Comparison of ENCODE assay signal across 9 mouse cellular contexts in the genomic region with DNA sequence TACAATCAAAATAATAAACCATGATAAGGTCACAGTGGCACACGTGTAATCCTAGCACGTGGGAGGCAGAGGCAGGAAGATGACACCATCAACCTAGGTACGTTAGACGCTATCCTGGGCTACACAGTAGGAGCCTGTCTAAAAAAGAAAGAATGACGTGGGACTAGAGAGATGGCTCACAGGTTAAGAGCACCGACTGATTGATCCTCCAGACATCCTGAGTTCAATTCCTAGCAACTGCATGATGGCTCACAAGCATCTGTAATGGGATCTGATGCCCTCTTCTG. TPM values are rescaled to one million over a fixed set of nuclear protein-coding genes. Genes with fewer than 3 reads are reported as not detected.
DNase-seq lines count a peak whose midpoint lies in the region; ATAC-seq and TF ChIP-seq lines count a peak whose summit lies in the region.
"Had no signal": no experiment of that assay in that cellular context is flagged by ENCODE, and none has a peak within 500 bp of the region (broad histone marks: within the 10 kb centered on the region; RNA-seq: fewer than 3 reads in every experiment).

No protein-coding gene starts in this region.

- no peak for DNase-seq in hindbrain, embryonic 14.5 days (ENCODE audit: low spot score)
- no peak for DNase-seq in CH12.LX (ENCODE audit: extremely low read depth)
- DNase-seq in embryonic facial prominence, embryonic 14.5 days (ENCODE audit: low spot score) = no peak
- no peak for DNase-seq in liver, postnatal 0 days
- no peak for DNase-seq in spleen, postnatal 4 days (ENCODE audit: low spot score in 2 of 2)
- DNase-seq in MN1 (ENCODE audit: low spot score) = no peak
- DNase-seq in ovary, postnatal 14 days (ENCODE audit: low spot score) = no peak

- dilution Hi-C loops in CH12.LX (cut with MboI; ENCODE audit: extremely low pct_ligation_motif_present, extremely low pct_unique_long_range_greater_than_20kb, low sequenced_read_pairs) = no loop called here

- peak in 1 of 2 experiments; percentile 48; a peak in 2 of 4 replicates for TF ChIP-seq CTCF in CH12.LX (conservative IDR thresholded peaks at IDR 0.05 in 1 of 2, IDR thresholded peaks at IDR 0.05 in 1 of 2; ENCODE audit: low read depth in 2 of 2, low read length in 2 of 2)
- TF ChIP-seq CTCF in liver, postnatal 0 days (IDR thresholded peaks at IDR 0.05; ENCODE audit: low read depth) = no peak

- no peaks in the 10 kb centered on the region for H3K27me3 ChIP-seq in hindbrain, embryonic 16.5 days (replicated peaks; ENCODE audit: control insufficient read depth, insufficient read depth, low read length)
- no peaks in the 10 kb centered on the region for H3K27me3 ChIP-seq in hindbrain, embryonic 14.5 days (ENCODE audit: control insufficient read depth, insufficient read depth, low read length)
- no peaks in the 10 kb centered on the region for H3K27me3 ChIP-seq in CH12.LX (replicated peaks)
- H3K27me3 ChIP-seq in embryonic facial prominence, embryonic 14.5 days (replicated peaks; ENCODE audit: control insufficient read depth, insufficient read depth, low read length) = no peaks in the 10 kb centered on the region
- no peaks in the 10 kb centered on the region for H3K27me3 ChIP-seq in liver, postnatal 0 days (ENCODE audit: insufficient read depth, low read length)

- no peak for TF ChIP-seq EP300 in CH12.LX (IDR thresholded peaks at IDR 0.05; ENCODE audit: low read length)
- no peak for TF ChIP-seq EP300 in liver, postnatal 0 days (IDR thresholded peaks at IDR 0.05; ENCODE audit: low read depth)

- WGBS in hindbrain, embryonic 16.5 days = 42% methylated on average over 6 of the region's 6 CpGs
- WGBS in hindbrain, embryonic 14.5 days = 46% methylated on average over 6 of the region's 6 CpGs
- 41% methylated on average over 6 of the region's 6 CpGs for WGBS in embryonic facial prominence, embryonic 14.5 days
- WGBS in liver, postnatal 0 days (ENCODE audit: insufficient replicate concordance) = 37% methylated on average over 6 of the region's 6 CpGs

- H3K4me2 ChIP-seq in hindbrain, embryonic 16.5 days (ENCODE audit: low read length) = peak overlapping the region; percentile 32; the same call in 1 of the 2 replicates
- no peak overlapping the region for H3K4me2 ChIP-seq in hindbrain, embryonic 14.5 days (replicated peaks)
- H3K4me2 ChIP-seq in CH12.LX (ENCODE audit: insufficient read depth, low read depth, poor library complexity, severe bottlenecking) = peak overlapping the region; percentile 95
- 0 out of 2 replicates have a peak overlapping the region, but pooled peaks have one; percentile 27 for H3K4me2 ChIP-seq in embryonic facial prominence, embryonic 14.5 days (ENCODE audit: low read depth, low read length)
- H3K4me2 ChIP-seq in liver, postnatal 0 days (ENCODE audit: low read depth, low read length) = no peak overlapping the region
- H3K4me2 ChIP-seq: midbrain, embryonic 11.5 days had no signal

- no peak for TF ChIP-seq POLR2A in CH12.LX (IDR thresholded peaks at IDR 0.05; ENCODE audit: low read depth, low read length)

- no peaks in the 10 kb centered on the region for H3K36me3 ChIP-seq in hindbrain, embryonic 16.5 days (ENCODE audit: control insufficient read depth, insufficient read depth, low read length)
- no peaks in the 10 kb centered on the region for H3K36me3 ChIP-seq in hindbrain, embryonic 14.5 days (replicated peaks; ENCODE audit: control insufficient read depth, insufficient read depth)
- H3K36me3 ChIP-seq in CH12.LX (replicated peaks in 1 of 2; ENCODE audit: control insufficient read depth in 1 of 2, insufficient read depth in 1 of 2, low read length in 1 of 2) = no peaks in the 10 kb centered on the region
- H3K36me3 ChIP-seq in embryonic facial prominence, embryonic 14.5 days (ENCODE audit: control insufficient read depth, insufficient read depth, low read length) = no peaks in the 10 kb centered on the region
- no peaks in the 10 kb centered on the region for H3K36me3 ChIP-seq in liver, postnatal 0 days (replicated peaks; ENCODE audit: insufficient read depth, low read length)

- H3K9me3 ChIP-seq in hindbrain, embryonic 16.5 days (ENCODE audit: control insufficient read depth, low read length) = no peaks in the 10 kb centered on the region
- no peaks in the 10 kb centered on the region for H3K9me3 ChIP-seq in hindbrain, embryonic 14.5 days (ENCODE audit: control insufficient read depth, low read length)
- H3K9me3 ChIP-seq in CH12.LX (replicated peaks; ENCODE audit: low read length) = no peaks in the 10 kb centered on the region
- H3K9me3 ChIP-seq in embryonic facial prominence, embryonic 14.5 days (ENCODE audit: control insufficient read depth, low read length) = no peaks in the 10 kb centered on the region
- no peaks in the 10 kb centered on the region for H3K9me3 ChIP-seq in liver, postnatal 0 days (ENCODE audit: low read length)

- no peaks in the 10 kb centered on the region for H3K4me1 ChIP-seq in hindbrain, embryonic 16.5 days (ENCODE audit: control insufficient read depth, insufficient read depth, low read depth, low read length)
- H3K4me1 ChIP-seq in hindbrain, embryonic 14.5 days (replicated peaks; ENCODE audit: control insufficient read depth, insufficient read depth, low read length) = no peaks in the 10 kb centered on the region
- H3K4me1 ChIP-seq in CH12.LX (ENCODE audit: control insufficient read depth in 1 of 2, insufficient read depth in 2 of 2) = peaks cover 0 to 14% of the 10 kb centered on the region in 2 experiments; a peak in 2 of 4 replicates
- H3K4me1 ChIP-seq in embryonic facial prominence, embryonic 14.5 days (ENCODE audit: control insufficient read depth, insufficient read depth, low read length) = no peaks in the 10 kb centered on the region
- H3K4me1 ChIP-seq in liver, postnatal 0 days (ENCODE audit: insufficient read depth) = no peaks in the 10 kb centered on the region

- no peak overlapping the region for H3K9ac ChIP-seq in hindbrain, embryonic 16.5 days (ENCODE audit: low read depth, low read length)
- H3K9ac ChIP-seq in hindbrain, embryonic 14.5 days = no peak overlapping the region
- peak overlapping the region; percentile 46; the same call in 1 of the 2 replicates for H3K9ac ChIP-seq in CH12.LX (ENCODE audit: insufficient read depth, low read depth)
- H3K9ac ChIP-seq in embryonic facial prominence, embryonic 14.5 days (ENCODE audit: low read depth, low read length) = no peak overlapping the region; the same call in 1 of the 2 replicates
- no peak overlapping the region for H3K9ac ChIP-seq in liver, postnatal 0 days (replicated peaks)

- in situ Hi-C loops in CH12.LX (cut with MboI; ENCODE audit: low pct_ligation_motif_present, low pct_unique_long_range_greater_than_20kb, low sequenced_read_pairs) = no loop called here

- no peaks in the 10 kb centered on the region for H3K79me2 ChIP-seq in CH12.LX (replicated peaks; ENCODE audit: control insufficient read depth, extremely low read depth, insufficient read depth, poor library complexity, severe bottlenecking)

- no peak for TF ChIP-seq RAD21 in CH12.LX (IDR thresholded peaks at IDR 0.05; ENCODE audit: low read depth, low read length)

- no peak overlapping the region for H3K27ac ChIP-seq in hindbrain, embryonic 16.5 days (ENCODE audit: low read depth, low read length)
- no peak overlapping the region for H3K27ac ChIP-seq in hindbrain, embryonic 14.5 days
- no peak overlapping the region for H3K27ac ChIP-seq in CH12.LX (ENCODE audit: insufficient read depth, low read depth)
- no peak overlapping the region for H3K27ac ChIP-seq in embryonic facial prominence, embryonic 14.5 days (replicated peaks; ENCODE audit: low read depth, low read length)
- no peak overlapping the region for H3K27ac ChIP-seq in liver, postnatal 0 days (ENCODE audit: low read depth)

- ATAC-seq in hindbrain, embryonic 16.5 days = peak; percentile 52
- ATAC-seq in hindbrain, embryonic 14.5 days (ENCODE audit: low FRiP score) = no peak
- 0 out of 2 replicates have a peak, but pooled peaks have one; percentile 18 for ATAC-seq in embryonic facial prominence, embryonic 14.5 days (ENCODE audit: low read depth)
- peak; percentile 31; the same call in 1 of the 2 replicates for ATAC-seq in liver, postnatal 0 days

- H3K4me3 ChIP-seq in hindbrain, embryonic 16.5 days (ENCODE audit: low read length) = no peak overlapping the region
- H3K4me3 ChIP-seq in hindbrain, embryonic 14.5 days (replicated peaks; ENCODE audit: low read length) = no peak overlapping the region
- peak overlapping the region; percentile 8 to 62 (median 45) for H3K4me3 ChIP-seq in CH12.LX (replicated peaks in 1 of 3; ENCODE audit: low read depth in 2 of 3, low read length in 2 of 3, poor library complexity in 1 of 3)
- H3K4me3 ChIP-seq in embryonic facial prominence, embryonic 14.5 days (ENCODE audit: low read depth, low read length) = no peak overlapping the region
- no peak overlapping the region for H3K4me3 ChIP-seq in liver, postnatal 0 days (ENCODE audit: low read depth, low read length)

RNA-seq across cellular contexts. Expression of gene Rps26, which starts 13.4 kb away (rescaled TPM):
- 296 and 313 TPM in 2 replicates for polyA plus RNA-seq in hindbrain, embryonic 16.5 days (2015; fragmentation: Nextera tagmentation; extraction: Ambion mirVana)
- 450 and 573 TPM in 2 replicates for polyA plus RNA-seq in hindbrain, embryonic 14.5 days (2014; fragmentation: Nextera tagmentation; extraction: Ambion mirVana)
- 2,580 and 2,987 TPM in 2 replicates for total RNA-seq in CH12.LX (2012; rRNA removed)
- 1,667 and 1,906 TPM in 2 replicates for total RNA-seq in CH12.LX (2014; rRNA removed)
- polyA plus RNA-seq in CH12.LX (2012; ENCODE audit: insufficient read length, low read depth) = 2,220 and 2,250 TPM in 2 replicates
- 1,114 and 1,162 TPM in 2 replicates for polyA plus RNA-seq in embryonic facial prominence, embryonic 14.5 days (2014; fragmentation: Nextera tagmentation; extraction: Ambion mirVana)
- 469 and 517 TPM in 2 replicates for polyA plus RNA-seq in liver, postnatal 0 days (2015; fragmentation: Nextera tagmentation; extraction: Ambion mirVana)

RNA-seq across cellular contexts. Expression of gene Erbb3, which starts 23.6 kb away (rescaled TPM):
- 1.3 and 1.6 TPM in 2 replicates for polyA plus RNA-seq in hindbrain, embryonic 16.5 days (2015; fragmentation: Nextera tagmentation; extraction: Ambion mirVana)
- polyA plus RNA-seq in hindbrain, embryonic 14.5 days (2014; fragmentation: Nextera tagmentation; extraction: Ambion mirVana) = 1.5 and 1.8 TPM in 2 replicates
- total RNA-seq in CH12.LX (2012; rRNA removed) (12.6 and 13.2 TPM in 2 replicates), CH12.LX (2014; rRNA removed) (11.3 and 13.0 TPM in 2 replicates)
- 7.4 and 7.7 TPM in 2 replicates for polyA plus RNA-seq in CH12.LX (2012; ENCODE audit: insufficient read length, low read depth)
- polyA plus RNA-seq in embryonic facial prominence, embryonic 14.5 days (2014; fragmentation: Nextera tagmentation; extraction: Ambion mirVana) = 22.5 and 22.7 TPM in 2 replicates
- polyA plus RNA-seq in liver, postnatal 0 days (2015; fragmentation: Nextera tagmentation; extraction: Ambion mirVana) = 7.3 and 7.8 TPM in 2 replicates

RNA-seq across cellular contexts. Expression of gene Ikzf4, which starts 32.7 kb away (rescaled TPM):
- polyA plus RNA-seq in hindbrain, embryonic 16.5 days (2015; fragmentation: Nextera tagmentation; extraction: Ambion mirVana) = 15.3 and 18.9 TPM in 2 replicates
- 17.2 and 18.1 TPM in 2 replicates for polyA plus RNA-seq in hindbrain, embryonic 14.5 days (2014; fragmentation: Nextera tagmentation; extraction: Ambion mirVana)
- total RNA-seq in CH12.LX (2012; rRNA removed) (0.08 and 0.13 TPM in 2 replicates), CH12.LX (2014; rRNA removed) (0.09 TPM in 1 of 2 replicates, not detected in the other)
- 0.57 and 1.5 TPM in 2 replicates for polyA plus RNA-seq in CH12.LX (2012; ENCODE audit: insufficient read length, low read depth)
- 2.2 and 4.0 TPM in 2 replicates for polyA plus RNA-seq in embryonic facial prominence, embryonic 14.5 days (2014; fragmentation: Nextera tagmentation; extraction: Ambion mirVana)
- 0.18 and 0.40 TPM in 2 replicates for polyA plus RNA-seq in liver, postnatal 0 days (2015; fragmentation: Nextera tagmentation; extraction: Ambion mirVana)

RNA-seq across cellular contexts. Expression of gene Pa2g4, which starts 47.3 kb away (rescaled TPM):
- 128 and 130 TPM in 2 replicates for polyA plus RNA-seq in hindbrain, embryonic 16.5 days (2015; fragmentation: Nextera tagmentation; extraction: Ambion mirVana)
- polyA plus RNA-seq in hindbrain, embryonic 14.5 days (2014; fragmentation: Nextera tagmentation; extraction: Ambion mirVana) = 129 and 149 TPM in 2 replicates
- total RNA-seq in CH12.LX (2012; rRNA removed) (133 and 166 TPM in 2 replicates), CH12.LX (2014; rRNA removed) (126 and 129 TPM in 2 replicates)
- polyA plus RNA-seq in CH12.LX (2012; ENCODE audit: insufficient read length, low read depth) = 550 and 650 TPM in 2 replicates
- polyA plus RNA-seq in embryonic facial prominence, embryonic 14.5 days (2014; fragmentation: Nextera tagmentation; extraction: Ambion mirVana) = 187 and 202 TPM in 2 replicates
- 81.9 and 85.1 TPM in 2 replicates for polyA plus RNA-seq in liver, postnatal 0 days (2015; fragmentation: Nextera tagmentation; extraction: Ambion mirVana)

Comparison
In these comparisons a context has a peak if more than half of its experiments do, and no peak if none do; other contexts are left out.
1. H3K4me2 ChIP-seq: peak in hindbrain, embryonic 16.5 days (single experiment), CH12.LX (single experiment) and embryonic facial prominence, embryonic 14.5 days (single experiment); none in hindbrain, embryonic 14.5 days (single experiment) and liver, postnatal 0 days (single experiment).
2. H3K4me3 ChIP-seq: peak in CH12.LX (3 of 3); none in hindbrain, embryonic 16.5 days (single experiment), hindbrain, embryonic 14.5 days (single experiment), embryonic facial prominence, embryonic 14.5 days (single experiment) and liver, postnatal 0 days (single experiment).